17 mouse cellular contexts compared by ENCODE assay signal in the genomic region with DNA sequence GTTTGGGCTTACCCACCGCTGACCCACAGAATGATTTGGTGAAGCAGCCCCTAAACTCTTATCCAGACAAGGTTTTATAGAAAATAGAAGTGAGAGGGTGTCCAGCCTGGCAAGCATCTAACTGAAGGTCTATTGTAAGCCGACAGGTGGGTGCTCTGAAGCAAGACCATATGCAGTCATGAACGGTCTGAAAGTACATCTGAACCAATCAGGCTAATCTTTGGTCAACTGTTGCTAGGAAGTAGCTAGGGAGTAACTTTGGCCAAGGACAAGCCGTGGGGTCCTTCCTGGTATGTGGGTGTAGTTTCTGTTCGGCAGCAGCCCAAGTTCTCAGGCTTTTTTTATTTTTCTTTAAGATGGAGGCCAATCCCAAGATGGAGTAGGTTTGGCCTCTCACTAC.
"Had no signal": no experiment of that assay in that cellular context is flagged by ENCODE, and none has a peak within 500 bp of the region (broad histone marks: within the 10 kb centered on the region; RNA-seq: fewer than 3 reads in every experiment).

No protein-coding gene starts in this region.

- H3K4me3 ChIP-seq: intestine, embryonic 15.5 days; layer of hippocampus, adult 2 months; left cerebral cortex, adult 2 months; limb, embryonic 10.5 days; liver, embryonic 12.5 days; lung, embryonic 15.5 days; megakaryocyte, embryonic 14.5 days; midbrain, embryonic 15.5 days; neural tube, embryonic 12.5 days had no signal

- H3K27ac ChIP-seq: intestine, embryonic 15.5 days; layer of hippocampus, adult 2 months; left cerebral cortex, adult 2 months; limb, embryonic 10.5 days; liver, embryonic 12.5 days; lung, embryonic 15.5 days; macrophage; midbrain, embryonic 15.5 days; neural tube, embryonic 12.5 days had no signal

- H3K9ac ChIP-seq: intestine, embryonic 15.5 days; liver, embryonic 12.5 days; lung, embryonic 15.5 days; midbrain, embryonic 15.5 days; neural tube, embryonic 12.5 days had no signal

- H3K9me3 ChIP-seq: intestine, embryonic 15.5 days; limb, embryonic 10.5 days; liver, embryonic 12.5 days; lung, embryonic 15.5 days; megakaryocyte, embryonic 14.5 days; midbrain, embryonic 15.5 days; neural tube, embryonic 12.5 days had no signal

- H3K4me2 ChIP-seq: intestine, embryonic 15.5 days; liver, embryonic 12.5 days; lung, embryonic 15.5 days; midbrain, embryonic 11.5 days; midbrain, embryonic 15.5 days; neural tube, embryonic 12.5 days had no signal

- ATAC-seq: intestine, embryonic 15.5 days; liver, embryonic 12.5 days; midbrain, embryonic 15.5 days had no signal

- H3K4me1 ChIP-seq: intestine, embryonic 15.5 days; limb, embryonic 10.5 days; liver, embryonic 12.5 days; lung, embryonic 15.5 days; megakaryocyte, embryonic 14.5 days; midbrain, embryonic 15.5 days; neural tube, embryonic 12.5 days had no signal

- H3K36me3 ChIP-seq: intestine, embryonic 15.5 days; limb, embryonic 10.5 days; liver, embryonic 12.5 days; lung, embryonic 15.5 days; midbrain, embryonic 15.5 days; neural tube, embryonic 12.5 days had no signal

- DNase-seq: kidney, adult 2 months; kidney, postnatal 10 days; kidney, postnatal 4 days; lung, postnatal 14 days; right cerebral cortex, postnatal 14 days; thymus, postnatal 4 days had no signal

- H3K27me3 ChIP-seq: intestine, embryonic 15.5 days; lung, embryonic 15.5 days; midbrain, embryonic 15.5 days; neural tube, embryonic 12.5 days had no signal
